Mouse (Mus musculus): ENCODE measurements at regions not wholly inside any gene's neighbourhood (a gene's known extent, or its start where the extent isn't known, plus 50 kb on each side); places are given as distances from the start of the nearest gene placed in this dataset.

GRCm38 (mm10) chr3:49520088-49520487, 237.0 kb downstream of the Pcdh18 start:
- no peak for DNase-seq (ENCODE audit: low spot score)

- DNase-seq (ENCODE audit: low spot score): no peak
These were observed 252.5 kb downstream of the Pcdh18 start for GRCm38 (mm10) chr3:49504581-49504980.

GRCm38 (mm10) chr3:49502351-49502750, 254.8 kb downstream of the Pcdh18 start:
- no peak for DNase-seq (ENCODE audit: low spot score)

GRCm38 (mm10) chr3:49485105-49485504, 272.0 kb downstream of the Pcdh18 start:
- peak; percentile 13 for DNase-seq (ENCODE audit: low spot score)

Measured in urinary bladder, postnatal 25 days (tissue).